Mouse (Mus musculus) R1 (cell line): Measurements from ENCODE around the gene Apoh.

Experiments used
- DNase-seq: peaks from one replicate; pipeline ENCODE4 v3.0.0-alpha.2; 2018; ENCODE audit warnings: low read depth, low spot score

Apoh gene

DNA sequence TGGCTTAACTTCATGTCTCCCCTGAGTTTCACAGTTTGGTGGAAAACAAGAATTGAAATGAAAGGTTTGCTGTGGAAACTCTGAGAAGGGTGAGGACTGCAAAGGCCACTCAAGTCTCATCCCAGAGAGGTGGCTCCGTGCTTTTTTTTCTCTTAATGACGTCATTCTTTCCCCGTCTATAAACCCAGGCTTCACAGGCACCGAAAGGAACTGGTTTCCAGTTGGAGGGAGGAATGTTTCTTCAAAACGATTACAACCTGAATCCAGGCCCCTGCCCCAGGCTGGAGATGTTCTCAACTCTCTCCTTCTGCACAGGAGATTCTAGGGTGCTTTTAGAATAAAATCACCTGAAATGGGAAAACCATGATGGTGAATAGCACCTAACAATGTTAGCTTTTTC, 10.1 kb upstream of the Apoh start:
- DNase-seq = no peak

DNA sequence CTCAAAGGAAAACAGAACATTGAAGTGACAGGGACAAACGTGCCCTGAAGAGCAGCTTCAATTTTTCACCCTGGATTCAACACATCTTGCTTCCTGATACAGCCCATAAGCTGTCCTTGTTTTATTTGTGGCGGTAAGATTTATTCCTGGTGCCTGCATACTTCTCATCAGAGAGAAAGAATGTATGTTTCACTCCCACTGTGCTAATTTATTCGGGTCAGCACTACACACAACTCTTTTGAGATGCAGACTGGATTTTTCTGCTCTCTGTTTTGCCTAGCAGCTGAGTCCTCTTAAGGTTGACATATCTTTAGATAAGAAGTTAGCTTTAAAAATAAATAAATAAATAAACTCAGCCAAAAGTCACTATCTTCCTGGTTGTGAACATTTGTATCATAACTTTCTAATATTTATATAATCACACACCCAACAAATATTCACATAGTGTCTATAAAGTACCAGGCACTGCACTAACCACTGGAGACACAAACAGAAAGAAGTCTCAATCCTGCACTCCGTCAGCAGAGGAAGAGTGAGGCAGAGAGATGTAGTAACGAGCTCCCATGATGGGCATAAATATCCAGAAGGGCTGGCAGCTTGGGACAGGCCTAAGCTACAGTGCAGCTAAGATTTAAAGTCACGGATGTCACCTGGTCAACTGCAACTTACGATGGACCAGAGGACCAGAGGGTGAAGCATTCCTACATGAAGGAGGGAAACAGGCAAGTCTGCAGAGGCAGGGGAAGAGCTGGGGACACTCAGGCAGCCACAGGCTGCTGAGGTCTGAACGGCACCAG, 9.4 kb upstream of the Apoh start:
- DNase-seq = no peak

DNA sequence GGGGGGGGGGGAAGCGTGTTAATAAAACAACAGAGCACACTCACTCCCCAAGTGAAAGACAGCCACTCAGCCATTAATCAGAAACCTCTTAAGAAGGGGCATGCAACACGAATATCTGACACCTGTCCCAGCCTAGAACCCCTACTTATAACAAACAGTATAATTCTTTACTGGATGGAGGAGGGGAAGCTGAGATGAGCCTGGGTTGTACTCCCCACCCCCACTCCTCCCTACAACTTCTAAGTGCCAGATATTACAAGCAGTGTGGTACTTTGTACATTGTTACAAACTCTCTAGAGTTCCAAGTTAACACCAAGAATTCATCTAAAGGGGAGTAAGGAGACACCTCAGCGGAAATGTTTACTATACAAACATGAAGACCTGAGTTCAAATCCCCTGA, 8.5 kb upstream of the Apoh start:
- no peak for DNase-seq

DNA sequence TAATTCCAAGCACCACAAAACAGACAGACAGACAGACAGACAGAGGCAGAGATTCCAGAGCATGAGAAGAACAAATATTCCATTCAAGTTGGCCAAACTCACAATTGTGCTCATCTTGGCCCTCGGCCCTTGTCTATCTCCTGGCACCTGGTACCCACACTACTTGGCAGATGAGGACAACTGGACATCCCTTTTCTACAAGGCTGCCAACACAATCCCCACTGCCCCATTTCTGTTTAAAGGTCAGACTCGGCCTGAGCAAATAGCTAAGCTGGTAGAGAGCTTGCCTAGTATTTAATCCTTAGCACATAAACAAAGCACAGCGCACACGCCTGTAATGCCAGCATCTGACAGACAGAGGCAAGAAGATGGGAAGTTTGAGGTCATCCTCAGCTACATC, 7.6 kb upstream of the Apoh start:
- no peak for DNase-seq

DNA sequence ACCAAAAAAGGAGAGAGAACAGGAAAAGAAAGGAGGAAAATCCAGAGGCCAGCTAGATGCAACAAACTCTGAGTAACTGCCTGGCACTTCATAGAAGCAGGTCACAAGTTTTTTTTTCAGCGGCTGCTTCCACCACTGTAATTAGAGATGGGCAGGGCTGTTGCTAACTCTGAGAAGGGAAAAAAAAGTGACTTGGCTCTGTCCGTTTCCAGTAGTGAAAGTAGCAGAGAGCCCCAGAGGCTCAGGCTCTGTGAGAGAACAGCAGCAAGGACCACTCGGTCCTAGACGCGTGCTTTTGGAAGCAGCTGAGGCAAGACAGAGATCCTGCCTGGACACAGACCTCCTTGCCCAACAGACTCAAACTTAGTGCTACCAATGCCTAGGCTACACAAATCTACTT, 6.7 kb upstream of the Apoh start:
- no peak for DNase-seq

DNA sequence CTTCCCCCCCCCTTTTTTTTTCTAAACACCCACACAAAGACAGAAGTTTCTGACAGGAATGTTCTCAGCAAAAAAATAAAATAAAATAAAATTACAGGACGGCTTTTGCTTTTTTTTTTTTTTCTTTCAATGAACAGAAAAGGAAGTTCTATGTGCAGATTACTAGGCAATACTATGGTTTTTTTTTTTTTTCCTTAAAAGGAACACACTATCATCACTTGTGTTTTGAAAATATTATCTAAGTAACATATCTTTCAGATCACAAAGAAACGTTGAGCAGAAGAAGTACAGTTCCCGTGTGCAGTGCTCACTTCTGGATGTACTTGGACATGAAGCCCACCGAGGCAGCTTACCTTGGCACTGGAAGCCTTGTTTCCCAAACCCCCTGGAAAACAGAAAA, 2.9 kb upstream of the Apoh start:
- no peak for DNase-seq

DNA sequence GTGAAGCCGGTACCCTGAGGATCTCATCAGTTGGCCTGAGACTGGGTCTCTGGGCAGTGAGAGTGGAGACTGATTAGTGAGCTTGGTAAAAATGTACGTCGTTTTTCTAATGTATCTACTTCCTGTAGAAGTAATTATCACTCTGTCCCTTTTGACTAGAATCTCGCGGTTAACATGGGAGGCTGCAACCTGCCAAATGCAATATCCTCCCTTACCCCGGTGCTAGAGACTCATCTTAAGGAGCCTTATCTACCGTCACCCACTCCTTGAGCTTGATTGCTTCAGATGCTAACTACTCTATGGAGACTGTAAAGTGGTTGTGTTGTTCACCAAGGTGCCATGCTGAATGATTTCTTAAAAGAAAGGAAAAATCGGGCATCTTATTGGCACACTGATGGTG, 1.4 kb upstream of the Apoh start:
- no peak for DNase-seq

DNA sequence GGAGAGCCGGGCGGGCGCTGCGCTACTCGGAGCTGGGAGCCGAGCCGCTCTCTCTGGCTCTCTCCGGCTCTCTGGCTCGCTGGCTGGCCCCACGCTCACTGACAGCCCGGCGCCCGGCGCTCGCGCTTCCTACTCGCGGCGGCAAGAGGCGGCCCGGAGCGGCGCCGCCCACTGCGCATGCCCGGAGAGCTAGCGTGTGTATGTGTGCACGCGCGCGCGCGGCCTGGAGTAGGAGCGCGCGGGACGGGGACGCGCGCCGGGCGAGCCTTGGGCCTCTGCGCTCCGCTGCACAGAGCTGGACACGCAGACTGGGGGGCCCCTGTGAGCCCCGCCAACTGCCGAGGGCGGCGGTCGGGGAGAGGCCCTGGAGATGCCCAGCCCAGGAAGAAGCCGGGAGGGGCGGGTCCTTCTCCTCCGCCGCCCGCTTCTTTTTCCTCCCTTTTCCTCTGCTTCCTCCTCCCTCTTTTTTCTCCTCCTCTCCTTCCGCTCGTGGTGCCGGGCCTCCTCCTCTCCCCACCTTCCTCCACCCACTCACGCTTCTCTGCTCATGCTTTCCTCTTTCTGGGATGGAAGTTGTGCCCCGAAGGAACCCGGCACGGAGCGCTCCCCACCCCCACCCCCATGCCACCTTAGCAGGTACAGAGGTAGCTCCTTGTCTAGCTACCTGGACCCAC, 772 bp downstream of the Apoh start, which contains the start of gene Prkca:
Gene Prkca (minus strand): TSS at position 140 of the 674 bp plus-strand sequence.
- peak; percentile 90 for DNase-seq

DNA sequence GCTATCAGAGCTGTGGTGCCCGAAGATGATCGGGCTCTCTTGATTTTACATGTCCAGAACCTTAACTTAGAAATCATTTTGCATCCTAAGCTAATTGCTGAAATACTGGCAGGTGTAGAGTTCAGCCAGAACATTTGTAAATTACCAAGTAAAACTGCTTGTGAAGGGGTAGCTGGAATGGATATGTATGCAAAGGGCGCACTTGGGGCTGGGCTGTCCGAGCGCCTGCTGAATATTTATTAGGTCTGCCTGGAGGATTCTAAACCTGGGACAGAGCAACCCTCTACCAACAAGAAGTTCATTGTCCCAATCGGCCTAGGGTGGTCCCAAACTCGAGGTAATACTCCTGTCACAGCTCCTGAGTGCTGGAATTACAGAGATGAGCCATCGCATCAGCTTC, 1.6 kb downstream of the Apoh start:
- DNase-seq = no peak

DNA sequence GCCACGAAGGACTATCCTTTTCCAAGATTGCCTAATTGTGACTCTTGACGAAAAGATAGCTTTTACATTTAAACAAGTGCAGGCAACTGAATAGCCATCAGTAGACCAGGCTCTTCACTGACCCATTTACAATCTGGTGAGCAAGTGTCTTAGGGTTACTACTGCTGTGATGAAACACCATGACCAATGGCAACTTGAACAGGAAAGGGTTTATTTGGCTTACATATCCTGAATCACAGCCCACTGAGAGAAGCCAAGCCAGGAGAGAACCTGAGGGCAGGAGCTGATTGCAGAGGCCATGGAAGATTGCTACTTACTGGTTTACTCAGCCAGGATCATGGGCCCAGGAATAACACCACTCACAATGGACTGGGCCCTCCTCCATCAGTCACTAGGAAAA, 2.2 kb downstream of the Apoh start:
- DNase-seq = no peak

DNA sequence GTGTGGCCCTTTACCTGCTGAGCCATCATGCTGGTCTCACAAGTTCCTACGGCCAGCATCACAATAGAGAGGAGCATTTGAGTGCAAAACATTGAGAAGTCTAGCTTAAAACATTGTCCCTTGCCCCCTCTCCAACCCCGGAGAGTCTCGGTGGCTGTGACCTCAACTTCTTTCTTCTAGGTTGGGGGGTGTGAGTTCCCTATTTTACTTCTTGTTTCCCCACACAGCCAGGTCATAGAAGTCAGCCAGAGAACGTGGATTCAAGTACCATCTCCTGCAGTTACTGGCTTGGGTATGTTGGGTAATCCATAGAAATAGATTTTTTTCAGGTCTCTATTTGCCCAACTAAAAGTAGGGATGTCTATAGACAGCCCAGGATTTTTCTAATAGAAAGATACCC, 7.6 kb downstream of the Apoh start:
- no peak for DNase-seq

DNA sequence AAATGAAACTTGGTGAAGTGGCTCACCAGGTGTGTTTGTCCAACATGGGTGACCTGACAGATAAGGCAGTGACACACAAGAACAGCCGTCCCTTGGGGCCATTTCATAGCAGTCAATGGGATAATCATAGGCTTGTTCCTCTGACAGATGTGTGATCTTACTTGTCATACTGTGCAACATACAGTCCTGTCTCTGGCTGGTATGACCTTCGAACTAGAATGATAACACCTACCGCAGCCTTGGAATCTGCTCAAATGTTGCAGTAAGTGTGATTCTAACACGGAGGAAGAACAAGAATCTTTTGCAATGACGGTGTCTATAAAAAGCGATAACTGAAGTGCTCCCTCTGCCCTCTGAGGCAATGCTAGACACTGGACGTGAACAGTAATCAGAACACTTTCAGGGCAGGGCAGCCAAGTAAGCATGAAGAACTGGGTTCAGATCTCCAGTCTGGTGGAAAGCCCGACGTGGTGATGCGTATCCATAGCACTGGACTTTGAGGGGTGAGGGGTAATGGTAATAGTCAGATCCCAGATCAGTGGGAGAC, 9.8 kb downstream of the Apoh start:
- no peak for DNase-seq

DNA sequence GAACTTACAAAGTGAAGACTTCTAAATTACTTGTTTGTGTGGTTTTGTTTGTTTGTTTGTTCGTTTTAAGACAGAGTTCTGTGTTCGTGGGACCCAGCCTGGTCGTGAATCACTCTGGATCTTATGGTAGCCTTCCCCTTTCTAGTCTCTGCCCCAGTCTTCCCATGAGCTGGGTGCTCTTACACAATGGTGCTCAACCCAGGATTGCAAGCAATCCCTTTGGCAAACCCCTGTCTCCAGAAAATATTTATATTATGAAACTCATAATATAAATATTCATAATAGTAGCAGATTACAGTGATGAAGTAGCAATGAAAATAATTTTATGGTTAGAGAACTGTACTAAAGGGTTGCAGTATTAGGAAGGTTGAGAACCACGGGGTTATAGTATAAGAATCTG, 12.9 kb downstream of the Apoh start:
- DNase-seq = no peak

DNA sequence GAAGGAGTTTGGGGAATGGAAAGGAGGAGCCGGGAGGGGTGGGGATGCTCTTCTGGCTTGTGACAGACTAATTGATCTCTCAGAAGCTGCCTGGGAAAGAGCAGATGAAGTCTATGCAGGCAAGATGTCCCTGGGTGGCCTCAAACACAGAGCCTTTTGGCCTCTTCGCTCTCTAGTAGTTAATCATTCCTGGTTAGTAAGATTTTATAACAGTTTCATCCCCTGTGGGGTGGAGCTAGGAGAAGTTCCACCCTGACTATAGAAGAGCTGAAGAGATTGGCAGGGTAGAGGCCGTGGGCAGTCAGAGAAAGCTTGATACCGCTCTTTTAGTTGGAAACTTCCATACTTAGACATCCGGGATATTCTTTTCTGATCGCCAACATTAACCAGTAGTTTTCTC, 15.8 kb downstream of the Apoh start:
- no peak for DNase-seq

DNA sequence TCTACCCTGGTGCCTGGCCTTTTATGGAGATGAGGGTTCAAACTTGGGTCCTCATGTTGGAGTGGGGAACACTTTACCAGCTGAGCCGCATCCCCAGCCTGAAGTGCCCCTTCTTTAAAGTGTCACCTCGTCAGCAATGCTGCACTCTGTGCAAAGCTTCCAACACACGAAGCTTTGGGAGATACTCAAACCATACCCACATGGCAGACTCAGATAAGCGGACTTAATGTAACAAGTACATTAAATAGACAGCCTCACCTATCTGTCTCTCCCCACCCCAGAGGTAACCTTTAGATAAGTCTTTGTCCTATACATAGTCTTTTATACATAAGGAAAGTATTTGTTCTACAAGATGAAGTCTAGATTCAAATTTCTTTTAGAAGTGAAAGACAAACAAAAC, 17.8 kb downstream of the Apoh start:
- no peak for DNase-seq

DNA sequence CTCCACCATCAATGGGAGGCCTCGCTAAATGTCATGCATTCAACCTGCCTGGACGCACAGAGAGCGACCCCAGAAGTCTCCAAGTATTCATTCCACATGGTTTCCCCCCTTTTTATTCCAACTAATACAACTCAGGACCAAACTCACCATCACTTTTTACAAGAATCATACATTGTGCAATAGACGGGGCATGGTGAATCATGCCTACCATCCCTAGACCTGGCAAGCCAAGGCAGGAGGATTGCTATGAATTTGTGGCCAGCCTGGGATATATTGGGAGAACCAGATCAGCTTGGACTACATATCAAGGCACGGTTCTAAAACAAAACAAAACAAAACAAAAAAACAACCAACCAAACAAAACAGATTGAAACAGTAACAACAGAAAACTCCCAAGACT, 19.8 kb downstream of the Apoh start:
- no peak for DNase-seq

DNA sequence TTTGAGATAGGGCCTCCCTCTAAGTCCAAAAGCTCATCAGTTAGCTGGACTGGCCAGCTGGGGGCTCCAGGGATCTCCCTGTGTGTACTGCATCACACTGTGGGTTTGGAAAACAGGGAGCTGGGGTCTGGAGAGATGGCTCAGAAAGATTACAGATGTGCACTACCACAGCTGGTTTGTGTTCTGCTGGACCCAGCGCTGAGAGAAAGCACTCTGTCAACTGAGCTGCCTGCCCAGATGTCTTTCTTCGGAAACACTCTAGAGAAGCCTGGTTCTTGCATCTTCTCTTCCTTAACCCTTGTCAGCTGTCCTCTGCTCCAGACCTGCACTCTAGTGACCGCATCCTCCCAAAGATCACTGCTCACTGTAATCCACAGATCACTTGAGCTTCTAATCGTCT, 20.8 kb downstream of the Apoh start:
- DNase-seq = no peak

DNA sequence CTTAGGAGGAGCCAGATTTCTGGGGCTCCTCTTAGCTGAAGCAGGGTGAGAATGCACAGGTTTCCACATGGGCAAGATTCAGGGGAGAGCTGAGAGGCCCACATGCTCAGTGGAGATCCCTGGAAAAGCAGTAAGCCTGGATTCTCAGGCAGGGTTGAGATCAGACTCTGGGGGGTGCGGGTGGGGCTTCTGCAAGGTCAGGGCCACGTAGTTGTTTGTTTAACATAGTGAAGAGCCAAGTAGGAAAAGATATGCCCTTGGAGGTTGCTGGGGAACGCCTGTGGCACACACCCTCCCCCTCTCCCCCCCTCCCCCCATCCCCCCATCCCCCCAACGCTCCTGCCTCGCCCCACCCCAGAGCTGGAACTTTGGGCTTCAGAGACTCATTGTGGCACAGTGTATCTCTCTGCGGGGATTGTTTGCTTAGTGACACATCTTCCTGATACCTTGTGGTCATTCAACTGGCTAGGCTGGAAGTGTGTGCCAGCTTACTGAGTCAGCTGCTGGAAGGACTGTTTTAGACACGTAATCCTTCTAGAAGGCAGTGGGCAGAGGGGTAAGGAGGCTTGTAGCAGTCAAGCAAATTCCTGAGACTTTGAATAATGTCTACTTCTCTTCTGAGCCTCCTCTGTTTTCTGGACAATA, 21.9 kb downstream of the Apoh start:
- DNase-seq = peak; percentile 6

DNA sequence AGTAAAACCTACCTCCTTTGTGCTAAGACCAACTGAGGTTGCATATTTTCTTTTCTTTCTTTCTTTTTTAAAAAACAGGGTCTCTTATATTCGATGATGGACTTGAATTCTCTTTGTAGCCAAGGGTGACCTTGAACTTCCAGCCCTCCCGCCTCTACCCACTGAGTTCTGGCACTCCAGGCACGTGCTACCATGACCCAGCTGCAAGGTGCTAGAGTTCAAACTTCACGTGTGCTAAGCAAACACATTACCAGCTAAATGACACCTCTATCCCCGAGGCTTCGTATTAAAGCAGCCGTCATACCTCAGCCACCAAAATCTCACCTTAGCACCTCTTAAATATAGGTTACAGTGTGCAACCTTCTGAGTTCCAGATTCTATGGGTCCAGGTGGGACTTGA, 22.4 kb downstream of the Apoh start:
- no peak for DNase-seq

DNA sequence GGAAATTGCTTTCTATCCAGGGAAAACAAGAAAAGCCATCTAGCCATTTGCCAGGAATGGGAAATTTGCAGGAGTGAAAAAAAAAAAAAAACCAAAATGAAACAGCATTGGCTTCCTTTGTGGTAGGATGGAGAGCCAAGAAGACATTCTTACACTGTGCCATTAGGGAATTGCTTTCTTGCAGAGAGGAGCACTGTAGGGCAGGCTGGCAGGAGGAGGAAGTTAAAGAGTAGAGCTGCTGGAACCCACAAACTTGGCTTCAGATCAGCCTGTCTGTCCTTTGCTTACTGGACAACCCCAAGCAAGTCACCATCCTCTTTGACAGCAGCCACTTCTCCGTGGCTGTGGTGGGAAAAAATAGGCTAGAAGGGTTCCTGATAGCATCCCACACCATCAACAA, 23.9 kb downstream of the Apoh start:
- no peak for DNase-seq

DNA sequence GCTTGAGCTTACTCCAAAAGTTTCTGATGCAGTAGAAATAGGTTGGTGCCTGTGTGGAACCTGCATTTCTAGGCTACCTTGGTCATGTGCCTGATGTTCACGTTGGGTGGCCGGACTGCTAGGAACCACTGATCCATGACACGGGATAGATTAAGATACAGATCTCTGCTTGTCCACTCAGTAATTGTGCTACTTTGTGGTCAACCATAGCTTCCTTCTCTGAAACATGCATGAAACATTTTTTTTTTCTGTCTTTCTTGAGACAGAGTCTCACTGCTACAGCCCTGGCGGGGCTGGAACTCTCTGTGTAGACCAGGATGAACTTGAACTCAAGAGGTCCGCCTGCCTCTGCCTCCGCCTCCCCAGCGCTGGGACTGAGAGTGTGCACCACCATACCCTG, 33.7 kb downstream of the Apoh start:
- no peak for DNase-seq

DNA sequence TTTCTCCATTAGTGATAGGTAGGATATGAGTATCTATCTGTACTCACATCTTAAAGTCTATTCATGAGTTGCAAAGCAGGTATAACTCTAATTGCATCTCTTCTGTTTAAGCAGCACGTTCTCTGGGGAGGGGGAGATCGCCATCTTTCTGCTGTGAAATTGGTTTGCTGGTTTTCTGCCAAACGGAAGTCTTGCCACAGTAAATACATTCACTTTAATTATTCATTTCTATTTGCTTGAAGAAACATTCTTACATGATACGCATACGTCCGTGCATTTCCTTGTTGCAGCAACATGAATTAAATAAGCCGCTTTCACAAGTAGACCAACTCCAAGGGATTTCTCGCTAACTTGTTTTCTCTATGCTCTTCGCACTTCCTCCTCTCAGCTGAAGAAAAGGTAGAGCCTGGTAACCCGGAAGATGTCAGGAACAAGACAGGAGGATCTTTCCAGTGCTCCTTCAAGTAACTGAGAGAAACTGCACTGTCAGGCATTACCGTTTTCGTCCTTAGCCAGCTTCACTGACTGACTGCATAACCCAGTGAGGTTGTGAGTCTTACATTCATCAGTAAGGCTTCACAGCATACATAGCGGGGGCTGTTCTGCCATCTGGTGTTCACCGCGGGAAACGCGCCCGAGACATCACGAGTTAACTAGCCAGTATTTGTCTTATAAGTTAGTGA, 34.7 kb downstream of the Apoh start:
- peak; percentile 74 for DNase-seq
